Mouse (Mus musculus) brain, embryonic 14.5 days (tissue): Measurements from ENCODE around the gene Hes3.

Experiments
- CTCF ChIP-seq: fragments of 200-500 bp; IDR thresholded peaks from 2 replicates; pipeline ENCODE4 v1.5.1; 2012; ENCODE audit warnings: inconsistent platforms, mild to moderate bottlenecking, moderate library complexity, borderline replicate concordance; ENCODE audit not compliant: insufficient read depth, insufficient read length; ENCODE audit errors: extremely low read depth
- POLR2A ChIP-seq: fragments of 200-500 bp; IDR thresholded peaks from 2 replicates; pipeline ENCODE4 v1.6.1; 2012; ENCODE audit warnings: mild to moderate bottlenecking, inconsistent platforms, borderline replicate concordance; ENCODE audit not compliant: poor library complexity, insufficient read depth, insufficient read length, severe bottlenecking; ENCODE audit errors: extremely low read depth

GRCm38 (mm10) chr4:152288398-152288945, 3.0 kb downstream of the Hes3 start:
- TF ChIP-seq POLR2A (no peak), CTCF (no peak)
